Mouse (Mus musculus): ENCODE results near the gene Stag2.

Gene Stag2

GRCm38 (mm10) chrX:42148788-42149556 lies at the start of gene Stag2:
Gene Stag2 (plus strand): TSS chrX:42149317.
- DNase-seq (ENCODE audit: low read depth, low spot score) = peak; percentile 75

DNA sequence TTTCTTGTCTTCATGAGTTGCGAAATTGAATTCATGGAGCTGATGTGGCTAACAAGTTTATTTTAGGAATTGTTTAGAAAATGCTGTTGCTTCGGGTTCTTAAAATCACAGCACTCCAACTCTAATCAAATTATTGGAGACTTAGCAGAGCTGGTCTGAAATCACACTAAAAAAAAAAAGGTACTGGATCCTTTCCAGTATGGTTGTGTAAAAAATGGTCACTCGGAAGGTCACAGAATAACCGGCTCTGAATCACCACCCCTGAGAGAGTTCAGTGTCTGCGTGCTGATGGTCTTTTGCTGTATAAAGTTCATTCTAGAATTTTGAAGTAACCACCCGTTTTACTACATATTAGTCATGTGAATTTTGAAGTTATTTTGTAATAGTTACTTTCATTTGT lies 42.0 kb upstream of the Stag2 start:
- peak; percentile 60 for DNase-seq (ENCODE audit: low read depth, low spot score)

DNA sequence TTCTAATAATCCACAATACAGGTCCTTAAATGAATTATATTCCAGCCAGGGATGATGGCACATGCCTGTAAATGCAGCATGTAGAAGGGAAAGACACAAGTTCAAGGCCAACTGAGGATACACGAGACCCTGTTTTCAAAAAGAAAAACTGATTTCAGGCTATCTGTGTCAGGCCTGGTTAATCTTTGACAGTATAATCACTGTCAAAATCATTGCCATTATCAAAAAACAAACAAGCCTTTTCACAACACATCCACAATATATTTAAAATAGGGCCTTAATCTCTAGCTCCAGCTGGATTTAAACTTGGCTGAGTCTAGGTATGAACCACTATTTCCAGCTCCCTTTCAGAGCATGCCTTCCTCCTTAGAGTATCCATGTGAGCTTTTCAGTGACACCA lies 38.5 kb upstream of the Stag2 start:
- DNase-seq (ENCODE audit: low read depth, low spot score) = no peak

DNA sequence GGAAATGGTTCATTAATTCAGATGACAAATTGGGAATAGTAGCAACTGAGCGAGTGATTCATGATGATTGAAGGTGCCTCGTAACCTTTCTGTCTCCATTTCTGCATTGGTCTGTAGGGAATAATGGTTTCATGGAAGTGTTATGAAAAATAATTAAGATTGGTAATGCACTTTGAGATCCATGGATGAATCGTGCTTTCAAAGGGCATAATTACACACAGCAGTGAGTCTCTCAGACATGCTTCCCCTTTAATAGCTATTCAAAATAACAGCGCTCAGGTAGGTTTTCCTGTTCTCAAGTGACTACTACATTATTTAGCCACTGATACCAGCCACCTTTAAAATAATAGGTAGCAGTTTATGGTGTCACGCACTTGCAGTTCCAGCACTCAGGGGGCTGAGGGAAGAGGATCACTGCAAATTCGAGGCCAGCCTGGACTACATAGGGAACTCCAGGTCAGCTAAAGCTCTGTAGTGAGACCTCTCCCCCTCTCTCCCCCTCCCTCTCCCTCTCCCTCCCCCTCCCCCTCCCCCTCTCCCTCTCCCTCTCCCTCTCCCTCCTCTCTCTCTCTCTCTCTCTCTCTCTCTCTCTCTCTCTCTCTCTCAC lies 29.6 kb upstream of the Stag2 start:
- DNase-seq (ENCODE audit: low read depth, low spot score) = no peak

GRCm38 (mm10) chrX:42124963-42125697 lies 24.0 kb upstream of the Stag2 start:
- no peak for DNase-seq (ENCODE audit: low read depth, low spot score)

DNA sequence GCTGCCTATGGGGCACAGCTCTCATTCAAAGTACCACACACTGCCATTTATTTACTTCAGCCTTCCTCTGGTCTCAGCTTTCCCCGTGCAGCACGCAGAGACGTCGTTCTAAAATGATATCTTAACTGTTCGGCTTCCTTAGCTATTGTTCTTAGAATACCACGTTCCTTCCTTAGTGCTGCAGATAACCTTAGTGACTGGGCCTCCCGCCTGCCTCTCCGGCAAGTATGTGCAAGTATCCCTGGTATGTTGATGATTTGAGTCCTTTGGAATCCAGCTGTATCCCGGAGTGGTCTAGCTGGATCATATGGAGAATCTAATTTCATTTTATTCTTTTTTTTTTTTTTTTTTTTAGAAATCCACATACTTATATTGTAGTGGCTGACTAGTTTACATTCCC lies 9.2 kb upstream of the Stag2 start:
- DNase-seq (ENCODE audit: low read depth, low spot score) = peak; percentile 75

DNA sequence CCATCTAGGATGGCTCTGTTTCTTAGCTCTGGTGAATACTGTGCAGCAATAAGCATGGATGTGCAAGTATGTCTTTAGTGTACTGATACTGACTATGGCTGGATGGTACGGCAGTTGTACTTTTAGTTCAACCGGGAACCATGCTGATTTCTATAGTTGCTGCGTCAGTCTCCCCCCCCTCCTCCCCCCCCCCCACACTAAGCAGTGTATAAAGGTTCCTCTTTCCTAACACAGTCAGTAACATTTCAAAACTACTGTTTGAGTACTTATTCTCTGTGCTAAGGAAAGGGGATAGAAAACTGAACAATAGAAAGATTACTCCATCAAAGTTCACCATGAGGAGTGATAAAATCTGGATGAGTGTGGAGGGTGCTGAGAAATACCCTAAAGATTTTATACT lies 6.5 kb upstream of the Stag2 start:
- DNase-seq (ENCODE audit: low read depth, low spot score) = no peak

DNA sequence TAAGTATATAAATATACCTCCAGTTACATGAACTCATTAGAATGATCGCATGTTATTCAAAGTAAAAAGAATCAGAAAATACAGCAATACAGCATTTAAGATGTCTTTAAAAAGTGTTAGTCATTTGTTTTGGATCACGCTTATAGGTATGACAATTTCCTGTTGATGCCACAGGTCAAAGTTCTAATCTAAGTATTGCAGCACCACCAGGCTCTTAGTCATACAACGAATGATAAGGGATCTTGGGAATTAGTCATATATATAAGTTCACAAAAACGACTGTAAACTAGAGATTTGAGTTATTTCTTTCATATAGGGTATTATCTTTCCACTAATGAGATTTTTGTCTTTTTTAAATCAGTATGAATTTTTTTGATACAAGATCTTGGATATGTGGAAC lies 5.1 kb upstream of the Stag2 start:
- peak; percentile 37 for DNase-seq (ENCODE audit: low read depth, low spot score)

GRCm38 (mm10) chrX:42148016-42148451 lies 1.1 kb upstream of the Stag2 start:
- DNase-seq (ENCODE audit: low read depth, low spot score) = peak; percentile 19

GRCm38 (mm10) chrX:42149557-42150345 lies 634 bp downstream of the Stag2 start:
- peak; percentile 26 for DNase-seq (ENCODE audit: low read depth, low spot score)

DNA sequence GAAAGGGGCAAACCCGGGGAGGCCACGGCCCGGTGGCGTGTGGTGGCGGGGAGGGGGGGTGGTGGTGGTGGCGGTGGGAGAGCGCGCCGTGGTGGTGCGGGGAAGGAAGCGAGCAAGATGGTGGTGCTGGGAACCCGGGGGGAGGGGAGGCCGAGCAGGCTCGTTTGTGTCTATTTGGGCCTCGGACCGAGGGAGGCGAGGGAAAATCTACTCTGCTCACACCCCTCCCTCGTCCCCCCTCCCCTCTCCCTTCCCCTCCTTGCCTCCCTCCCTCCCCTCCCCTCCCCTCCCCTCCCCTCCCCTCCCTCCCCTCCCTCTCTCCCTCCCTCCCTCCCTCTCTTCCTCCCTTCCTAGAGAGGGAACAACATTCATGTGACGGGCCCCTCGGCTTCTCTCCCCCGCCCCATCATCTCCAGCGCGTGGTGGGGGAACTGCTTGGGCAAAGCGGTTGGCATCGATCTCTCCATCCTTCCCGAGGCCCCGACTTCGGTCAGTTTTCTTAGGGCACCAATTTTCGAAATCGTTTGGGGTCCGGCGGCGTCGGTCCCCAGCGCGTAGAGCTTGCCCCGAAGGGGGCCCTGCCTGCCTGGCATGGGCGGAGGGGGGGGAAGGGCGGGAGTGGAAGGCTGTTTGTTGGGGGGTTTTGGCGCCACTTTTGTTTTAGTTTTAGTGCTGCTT lies 1.4 kb downstream of the Stag2 start:
- DNase-seq (ENCODE audit: low read depth, low spot score) = peak; percentile 88

- DNase-seq (ENCODE audit: low read depth, low spot score) = peak; percentile 37
These were observed 2.1 kb downstream of the Stag2 start for GRCm38 (mm10) chrX:42151024-42151754.

DNA sequence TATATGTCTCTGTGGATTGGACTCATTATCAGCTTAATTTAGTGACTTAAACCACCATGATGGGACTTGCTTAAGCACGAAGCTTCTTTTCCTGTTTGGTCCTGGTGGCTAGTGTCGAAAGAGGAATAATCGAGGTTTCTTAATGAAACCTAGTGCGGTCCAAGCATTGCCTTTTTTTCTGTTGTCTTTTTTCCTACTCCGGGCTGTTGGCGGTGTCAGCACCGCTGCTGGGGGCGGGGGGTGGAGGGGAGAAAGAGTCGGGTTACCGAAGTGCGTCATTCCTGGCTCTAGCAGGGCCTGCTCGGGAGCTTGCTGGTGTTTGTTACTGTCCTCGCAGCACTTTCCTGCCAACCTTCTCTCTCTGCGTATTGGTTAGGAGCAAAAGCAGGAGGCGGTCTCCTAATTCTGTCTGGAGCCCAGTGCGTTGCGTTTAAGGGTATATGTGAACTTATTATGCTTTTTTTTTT lies 2.8 kb downstream of the Stag2 start:
- peak; percentile 96 for DNase-seq (ENCODE audit: low read depth, low spot score)

GRCm38 (mm10) chrX:42153056-42153455 lies 3.9 kb downstream of the Stag2 start:
- peak; percentile 9 for DNase-seq (ENCODE audit: low read depth, low spot score)

- DNase-seq (ENCODE audit: low read depth, low spot score) = no peak
These were observed 16.3 kb downstream of the Stag2 start for GRCm38 (mm10) chrX:42165455-42165854.

DNA sequence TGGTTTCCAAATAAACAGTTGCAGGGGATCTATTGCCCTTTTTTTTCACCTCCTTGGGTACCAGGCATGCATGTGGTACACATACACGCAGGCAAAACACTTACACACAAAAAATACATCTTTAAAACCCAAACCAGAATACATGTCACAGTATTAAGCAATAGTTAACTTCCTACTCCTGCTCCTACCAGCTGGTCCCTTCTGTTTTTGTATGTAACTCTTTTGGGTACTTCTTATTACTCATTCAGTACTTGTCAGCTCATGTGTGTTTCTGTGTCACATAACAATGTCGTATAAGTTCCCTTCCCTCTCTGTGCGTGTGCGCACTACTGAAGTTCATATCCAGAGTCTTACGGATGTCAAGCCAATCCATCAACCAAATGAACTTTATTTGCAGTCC lies 21.7 kb downstream of the Stag2 start:
- no peak for DNase-seq (ENCODE audit: low read depth, low spot score)

- no peak for DNase-seq (ENCODE audit: low read depth, low spot score)
These were observed 38.5 kb downstream of the Stag2 start for GRCm38 (mm10) chrX:42187590-42187989.

DNA sequence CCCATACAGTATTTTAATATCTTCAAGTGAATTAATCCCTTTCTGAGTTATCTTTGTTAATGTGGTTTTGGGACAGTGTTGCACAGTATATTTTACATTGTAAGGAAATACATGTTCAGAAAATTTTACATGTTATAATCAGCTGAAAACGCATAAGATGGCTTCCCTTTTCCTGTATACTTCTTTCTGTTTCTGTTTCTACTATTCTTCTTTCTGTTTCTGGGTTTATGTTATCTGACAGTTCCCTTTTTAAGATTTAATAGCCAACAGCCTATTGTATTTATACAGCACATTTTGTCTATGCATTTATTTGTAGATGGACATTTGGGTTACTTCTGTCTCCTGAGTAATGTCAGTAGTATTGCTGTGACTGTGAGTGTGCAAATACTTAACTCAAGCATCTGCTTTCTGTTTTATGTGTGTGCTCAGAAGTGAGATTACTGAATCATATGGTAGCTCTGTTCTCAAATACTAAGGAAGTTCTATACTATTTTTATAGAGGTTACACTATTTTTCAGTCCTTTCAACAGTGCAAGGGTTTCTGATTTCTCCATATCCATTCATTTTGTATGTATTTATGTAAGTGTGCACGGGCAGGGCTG lies 39.8 kb downstream of the Stag2 start:
- no peak for DNase-seq (ENCODE audit: low read depth, low spot score)

DNA sequence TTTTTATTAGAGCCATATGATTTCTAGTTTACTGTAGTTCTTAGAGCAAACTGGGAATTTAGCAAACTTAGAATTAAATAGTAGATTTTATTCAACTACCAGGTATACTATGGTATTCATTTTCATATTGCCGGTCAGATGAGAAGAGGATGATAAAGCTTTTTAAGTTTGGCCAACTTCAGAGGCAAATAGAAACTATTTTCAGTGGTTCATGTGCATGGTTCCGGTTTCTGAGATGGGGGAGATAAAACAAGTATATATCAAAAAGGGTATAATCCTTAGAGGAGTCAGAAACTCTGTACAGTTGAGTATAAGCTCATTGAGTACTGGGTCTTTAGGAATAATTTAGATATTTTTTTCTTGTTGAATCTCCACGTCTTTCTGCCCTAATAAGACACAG lies 45.5 kb downstream of the Stag2 start:
- no peak for DNase-seq (ENCODE audit: low read depth, low spot score)

GRCm38 (mm10) chrX:42202482-42202881 lies 53.4 kb downstream of the Stag2 start:
- no peak for DNase-seq (ENCODE audit: low read depth, low spot score)

Measured in 3T3-L1 (cell line).